Mouse (Mus musculus): ENCODE data around the gene Rdh7. TPM values are rescaled to one million over a fixed set of nuclear protein-coding genes. Genes with fewer than 3 reads are reported as not detected.
A peak's percentile ranks its signal among the peaks of the same experiment; 100 is the strongest.

Rdh7 gene
- total and polyA plus RNA-seq, 2 experiments from 2014 or later = not detected

DNA sequence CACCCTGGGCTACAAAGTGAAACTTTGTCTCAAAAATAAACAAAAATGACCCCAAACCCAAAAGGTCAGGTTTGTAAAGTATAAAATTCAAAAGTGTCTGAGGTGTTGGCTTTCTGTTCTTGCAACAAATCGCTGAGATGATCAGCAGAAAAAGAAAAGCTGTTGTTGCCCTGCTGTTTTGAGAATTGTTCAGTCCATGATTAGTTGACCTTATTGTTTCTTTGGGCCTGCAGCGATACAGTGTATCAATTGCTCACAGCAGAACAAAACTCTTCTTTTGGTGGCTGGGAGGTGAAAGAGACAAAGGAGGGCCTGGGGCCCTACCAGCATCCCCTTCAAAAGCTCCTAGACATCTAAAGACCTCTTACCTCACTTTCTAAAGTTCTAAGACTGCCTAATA lies 17.5 kb upstream of the Rdh7 start:
- Histone ChIP-seq H3K27me3 (ENCODE audit: insufficient read depth, low read length) (no peaks in the 10 kb centered on the region), H3K4me3 (ENCODE audit: low read length) (no peak overlapping the region), H3K27ac (no peak overlapping the region), H3K36me3 (ENCODE audit: insufficient read depth, low read length) (no peaks in the 10 kb centered on the region), H3K9me3 (ENCODE audit: low read length) (no peaks in the 10 kb centered on the region), H3K9ac (replicated peaks; ENCODE audit: low read length) (no peak overlapping the region), H3K4me2 (ENCODE audit: low read depth, low read length) (no peak overlapping the region), H3K4me1 (ENCODE audit: insufficient read depth, low read length) (no peaks in the 10 kb centered on the region)
- 47% methylated on average over 2 of the region's 2 CpGs for WGBS
- TF ChIP-seq CTCF (IDR thresholded peaks at IDR 0.05; ENCODE audit: low read depth) = no peak
- ATAC-seq = no peak
- DNase-seq (ENCODE audit: low spot score) = no peak

GRCm38 (mm10) chr10:127904718-127905446 lies 16.3 kb upstream of the Rdh7 start:
- Histone ChIP-seq H3K4me1 (ENCODE audit: insufficient read depth, low read length) (no peaks in the 10 kb centered on the region), H3K4me3 (ENCODE audit: low read length) (no peak overlapping the region), H3K27ac (no peak overlapping the region), H3K36me3 (ENCODE audit: insufficient read depth, low read length) (no peaks in the 10 kb centered on the region), H3K27me3 (ENCODE audit: insufficient read depth, low read length) (no peaks in the 10 kb centered on the region), H3K4me2 (ENCODE audit: low read depth, low read length) (no peak overlapping the region), H3K9ac (replicated peaks; ENCODE audit: low read length) (no peak overlapping the region), H3K9me3 (ENCODE audit: low read length) (no peaks in the 10 kb centered on the region)
- TF ChIP-seq CTCF (IDR thresholded peaks at IDR 0.05; ENCODE audit: low read depth) = no peak
- ATAC-seq (peak; percentile 67; the same call in 1 of the 2 replicates), DNase-seq (ENCODE audit: low spot score) (peak; percentile 55)
- whole genome bisulfite sequencing = 56% methylated on average over 7 of the region's 7 CpGs

- no peak for TF ChIP-seq CTCF (IDR thresholded peaks at IDR 0.05; ENCODE audit: low read depth)
- no peak overlapping the region for H3K27ac ChIP-seq
- no peaks in the 10 kb centered on the region for H3K9me3 ChIP-seq (ENCODE audit: low read length)
- H3K9ac ChIP-seq (replicated peaks; ENCODE audit: low read length) = no peak overlapping the region
- 76% methylated on average over 1 of the region's 1 CpGs for WGBS
- H3K4me2 ChIP-seq (ENCODE audit: low read depth, low read length) = no peak overlapping the region
- no peak for DNase-seq (ENCODE audit: low spot score)
- H3K4me3 ChIP-seq (ENCODE audit: low read length) = no peak overlapping the region
- no peak for ATAC-seq
- no peaks in the 10 kb centered on the region for H3K4me1 ChIP-seq (ENCODE audit: insufficient read depth, low read length)
- H3K27me3 ChIP-seq (ENCODE audit: insufficient read depth, low read length) = no peaks in the 10 kb centered on the region
- H3K36me3 ChIP-seq (ENCODE audit: insufficient read depth, low read length) = no peaks in the 10 kb centered on the region
Measured at GRCm38 (mm10) chr10:127903116-127903515, 14.5 kb upstream of the Rdh7 start.

- no peaks in the 10 kb centered on the region for H3K4me1 ChIP-seq (ENCODE audit: insufficient read depth, low read length)
- H3K27ac ChIP-seq = no peak overlapping the region
- ATAC-seq (no peak), DNase-seq (ENCODE audit: low spot score) (no peak)
- TF ChIP-seq CTCF (IDR thresholded peaks at IDR 0.05; ENCODE audit: low read depth) = no peak
- no peaks in the 10 kb centered on the region for H3K27me3 ChIP-seq (ENCODE audit: insufficient read depth, low read length)
- no peak overlapping the region for H3K4me2 ChIP-seq (ENCODE audit: low read depth, low read length)
- WGBS = 86% methylated on average over 4 of the region's 4 CpGs
- no peaks in the 10 kb centered on the region for H3K9me3 ChIP-seq (ENCODE audit: low read length)
- no peak overlapping the region for H3K4me3 ChIP-seq (ENCODE audit: low read length)
- H3K9ac ChIP-seq (replicated peaks; ENCODE audit: low read length) = no peak overlapping the region
- H3K36me3 ChIP-seq (ENCODE audit: insufficient read depth, low read length) = no peaks in the 10 kb centered on the region
Measured at GRCm38 (mm10) chr10:127901751-127902150, 13.1 kb upstream of the Rdh7 start.

GRCm38 (mm10) chr10:127899783-127900182 lies 11.2 kb upstream of the Rdh7 start:
- H3K4me2 ChIP-seq (ENCODE audit: low read depth, low read length) = no peak overlapping the region
- DNase-seq (ENCODE audit: low spot score) (no peak), ATAC-seq (no peak)
- H3K9me3 ChIP-seq (ENCODE audit: low read length) = no peaks in the 10 kb centered on the region
- H3K4me3 ChIP-seq (ENCODE audit: low read length) = no peak overlapping the region
- no peak overlapping the region for H3K27ac ChIP-seq
- H3K27me3 ChIP-seq (ENCODE audit: insufficient read depth, low read length) = no peaks in the 10 kb centered on the region
- no peak overlapping the region for H3K9ac ChIP-seq (replicated peaks; ENCODE audit: low read length)
- TF ChIP-seq CTCF (IDR thresholded peaks at IDR 0.05; ENCODE audit: low read depth) = no peak
- H3K36me3 ChIP-seq (ENCODE audit: insufficient read depth, low read length) = no peaks in the 10 kb centered on the region
- WGBS = 58% methylated on average over 5 of the region's 5 CpGs
- no peaks in the 10 kb centered on the region for H3K4me1 ChIP-seq (ENCODE audit: insufficient read depth, low read length)

DNA sequence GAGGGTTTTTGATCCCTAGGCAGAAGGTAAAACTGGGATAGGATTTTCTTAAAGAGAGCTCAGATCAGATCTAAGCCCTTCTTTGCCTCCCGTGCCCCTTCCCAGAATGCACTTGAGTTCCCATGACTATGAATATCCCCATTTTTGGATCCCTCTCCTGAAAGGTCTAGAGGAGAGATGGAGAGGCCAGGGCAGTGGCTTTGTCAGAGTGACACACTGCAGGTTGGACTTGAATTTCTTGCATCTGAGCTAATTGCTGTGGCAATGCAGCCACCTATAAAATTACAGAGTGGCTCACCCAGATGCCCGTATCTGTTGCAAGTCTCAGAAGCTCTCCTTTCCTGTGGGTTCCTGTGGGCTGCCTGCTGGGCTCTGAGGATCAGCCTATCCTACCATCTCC lies 9.6 kb upstream of the Rdh7 start, which contains the start of gene Sdr9c7:
TSS of gene Sdr9c7 (plus strand) at position 301 of the 400 bp plus-strand sequence.
- Histone ChIP-seq H3K9ac (replicated peaks; ENCODE audit: low read length) (no peak within 1 kb of the TSS), H3K9me3 (ENCODE audit: low read length) (no peaks in the 10 kb centered on the region), H3K4me2 (ENCODE audit: low read depth, low read length) (no peak within 1 kb of the TSS), H3K4me3 (ENCODE audit: low read length) (no peak within 1 kb of the TSS), H3K27me3 (ENCODE audit: insufficient read depth, low read length) (no peaks in the 10 kb centered on the region), H3K4me1 (ENCODE audit: insufficient read depth, low read length) (no peaks in the 10 kb centered on the region), H3K27ac (no peak within 1 kb of the TSS), H3K36me3 (ENCODE audit: insufficient read depth, low read length) (no peaks in the 10 kb centered on the region)
- ATAC-seq (no peak), DNase-seq (ENCODE audit: low spot score) (no peak)
- 91% methylated on average over 2 of the region's 2 CpGs for WGBS
- no peak for TF ChIP-seq CTCF (IDR thresholded peaks at IDR 0.05; ENCODE audit: low read depth)

GRCm38 (mm10) chr10:127897506-127897905 lies 8.9 kb upstream of the Rdh7 start:
- WGBS = 82% methylated on average over 3 of the region's 3 CpGs
- no peaks in the 10 kb centered on the region for H3K4me1 ChIP-seq (ENCODE audit: insufficient read depth, low read length)

More at GRCm38 (mm10) chr10:127897506-127897905, 8.9 kb upstream of the Rdh7 start:
- H3K4me2 ChIP-seq (ENCODE audit: low read depth, low read length) = no peak overlapping the region
- no peaks in the 10 kb centered on the region for H3K9me3 ChIP-seq (ENCODE audit: low read length)
- H3K4me3 ChIP-seq (ENCODE audit: low read length) = no peak overlapping the region
- DNase-seq (ENCODE audit: low spot score) (no peak), ATAC-seq (no peak)
- no peak overlapping the region for H3K27ac ChIP-seq
- no peak for TF ChIP-seq CTCF (IDR thresholded peaks at IDR 0.05; ENCODE audit: low read depth)
- H3K27me3 ChIP-seq (ENCODE audit: insufficient read depth, low read length) = no peaks in the 10 kb centered on the region
- H3K9ac ChIP-seq (replicated peaks; ENCODE audit: low read length) = no peak overlapping the region
- no peaks in the 10 kb centered on the region for H3K36me3 ChIP-seq (ENCODE audit: insufficient read depth, low read length)

All from hindbrain, postnatal 0 days (tissue).